Comparison of ENCODE assay signal across 8 mouse cellular contexts in genomic region chr11:95106440-95107236, GRCm38 (mm10). TPM values are rescaled to one million over a fixed set of nuclear protein-coding genes. Genes with fewer than 3 reads are reported as not detected.
DNase-seq lines count a peak whose midpoint lies in the region; ATAC-seq lines count a peak whose summit lies in the region.

No protein-coding gene starts in this region.

- H3K27me3 ChIP-seq in liver, embryonic 12.5 days (replicated peaks) = peaks cover 71% of the 10 kb centered on the region
- H3K27me3 ChIP-seq in hindbrain, embryonic 16.5 days (replicated peaks; ENCODE audit: control insufficient read depth, insufficient read depth, low read length) = no peaks in the 10 kb centered on the region
- peaks cover 25% of the 10 kb centered on the region for H3K27me3 ChIP-seq in midbrain, embryonic 10.5 days (ENCODE audit: low read depth, poor library complexity, severe bottlenecking)

- no peak overlapping the region for H3K4me2 ChIP-seq in liver, embryonic 12.5 days
- peak overlapping the region; percentile 37 for H3K4me2 ChIP-seq in hindbrain, embryonic 16.5 days (ENCODE audit: low read length)

- 21% methylated on average over 23 of the region's 23 CpGs for WGBS in liver, embryonic 12.5 days (ENCODE audit: insufficient replicate concordance)
- WGBS in hindbrain, embryonic 16.5 days = 27% methylated on average over 23 of the region's 23 CpGs
- 41% methylated on average over 23 of the region's 23 CpGs for WGBS in midbrain, embryonic 10.5 days

- H3K9me3 ChIP-seq in liver, embryonic 12.5 days (replicated peaks) = no peaks in the 10 kb centered on the region
- H3K9me3 ChIP-seq in hindbrain, embryonic 16.5 days (ENCODE audit: control insufficient read depth, low read length) = no peaks in the 10 kb centered on the region
- H3K9me3 ChIP-seq in midbrain, embryonic 10.5 days (replicated peaks) = no peaks in the 10 kb centered on the region

- H3K27ac ChIP-seq in liver, embryonic 12.5 days = no peak overlapping the region
- H3K27ac ChIP-seq in hindbrain, embryonic 16.5 days (ENCODE audit: low read depth, low read length) = no peak overlapping the region
- H3K27ac ChIP-seq in midbrain, embryonic 10.5 days (replicated peaks) = no peak overlapping the region

- no peak overlapping the region for H3K4me3 ChIP-seq in liver, embryonic 12.5 days
- no peak overlapping the region for H3K4me3 ChIP-seq in hindbrain, embryonic 16.5 days (ENCODE audit: low read length)
- H3K4me3 ChIP-seq in midbrain, embryonic 10.5 days = no peak overlapping the region

- ATAC-seq in liver, embryonic 12.5 days = no peak
- peak; percentile 87 for ATAC-seq in hindbrain, embryonic 16.5 days

- no peaks in the 10 kb centered on the region for H3K36me3 ChIP-seq in liver, embryonic 12.5 days
- H3K36me3 ChIP-seq in hindbrain, embryonic 16.5 days (ENCODE audit: control insufficient read depth, insufficient read depth, low read length) = no peaks in the 10 kb centered on the region
- H3K36me3 ChIP-seq in midbrain, embryonic 10.5 days = no peaks in the 10 kb centered on the region

- H3K9ac ChIP-seq in liver, embryonic 12.5 days = no peak overlapping the region
- H3K9ac ChIP-seq in hindbrain, embryonic 16.5 days (ENCODE audit: low read depth, low read length) = no peak overlapping the region; the same call in 1 of the 2 replicates

- peak; percentile 69 for DNase-seq in liver
- DNase-seq in cerebellum, postnatal 25 days = peak; percentile 94
- DNase-seq in gastrocnemius, adult 18-20 months (ENCODE audit: low spot score) = peak; percentile 75
- DNase-seq in left cerebral cortex, adult 11 months (ENCODE audit: low spot score) = peak; percentile 39
- DNase-seq in midbrain, embryonic 10.5 days (ENCODE audit: low spot score) = peak; percentile 78
- DNase-seq in skeletal muscle tissue, adult 2 months (ENCODE audit: low read depth, low spot score) = peak; percentile 38

- peaks cover 16% of the 10 kb centered on the region for H3K4me1 ChIP-seq in liver, embryonic 12.5 days
- H3K4me1 ChIP-seq in hindbrain, embryonic 16.5 days (ENCODE audit: control insufficient read depth, insufficient read depth, low read depth, low read length) = peaks cover 10% of the 10 kb centered on the region
- H3K4me1 ChIP-seq in midbrain, embryonic 10.5 days = peaks cover 29% of the 10 kb centered on the region

RNA-seq across cellular contexts. Expression of gene Dlx3, which starts 13.3 kb away (rescaled TPM):
- 0.05 and 0.08 TPM in 2 replicates for polyA plus RNA-seq in liver, embryonic 12.5 days (2016; fragmentation: Nextera tagmentation; extraction: Ambion mirVana)
- total RNA-seq in gastrocnemius, adult 18-20 months (2021) = not detected
- 0.19 and 0.32 TPM in 2 replicates for polyA plus RNA-seq in hindbrain, embryonic 16.5 days (2015; fragmentation: Nextera tagmentation; extraction: Ambion mirVana)
- 0.89 and 1.3 TPM in 2 replicates for polyA plus RNA-seq in midbrain, embryonic 10.5 days (2016; fragmentation: Nextera tagmentation; extraction: Ambion mirVana)

RNA-seq across cellular contexts. Expression of gene Itga3, which starts 30.0 kb away (rescaled TPM):
- polyA plus RNA-seq in liver, embryonic 12.5 days (2016; fragmentation: Nextera tagmentation; extraction: Ambion mirVana) = 2.8 and 3.6 TPM in 2 replicates
- 1 to 10 TPM; 4.7 to 5.0 TPM for total RNA-seq in gastrocnemius, adult 18-20 months (2021)
- 16.7 and 19.3 TPM in 2 replicates for polyA plus RNA-seq in hindbrain, embryonic 16.5 days (2015; fragmentation: Nextera tagmentation; extraction: Ambion mirVana)
- polyA plus RNA-seq in midbrain, embryonic 10.5 days (2016; fragmentation: Nextera tagmentation; extraction: Ambion mirVana) = 5.1 and 5.4 TPM in 2 replicates

RNA-seq across cellular contexts. Expression of gene Dlx4, which starts 39.4 kb away (rescaled TPM):
- 0.06 TPM in 1 of 2 replicates, not detected in the other for polyA plus RNA-seq in liver, embryonic 12.5 days (2016; fragmentation: Nextera tagmentation; extraction: Ambion mirVana)
- not detected for total RNA-seq in gastrocnemius, adult 18-20 months (2021)
- not detected in 2 replicates for polyA plus RNA-seq in hindbrain, embryonic 16.5 days (2015; fragmentation: Nextera tagmentation; extraction: Ambion mirVana)
- 0.10 and 0.15 TPM in 2 replicates for polyA plus RNA-seq in midbrain, embryonic 10.5 days (2016; fragmentation: Nextera tagmentation; extraction: Ambion mirVana)

Comparison
In these comparisons a context has a peak if more than half of its experiments do, and no peak if none do; other contexts are left out.
1. DNase-seq: peak in every context shown above with its lines; median percentile 94 in cerebellum, postnatal 25 days; 78 in midbrain, embryonic 10.5 days; 75 in gastrocnemius, adult 18-20 months; 69 in liver; 39 in left cerebral cortex, adult 11 months; 38 in skeletal muscle tissue, adult 2 months.